Mouse (Mus musculus) naive thymus-derived CD4-positive, alpha-beta T cell, adult 2 months (primary cell): ENCODE measurements around the gene Ly6f.
"Not testable (repeated sequence)": the region's sequence is repeated elsewhere in the genome, so short reads cannot be mapped to it uniquely, and the experiment has no call there.

Experiments used
- DNase-seq: peaks from one replicate; pipeline ENCODE4 v3.0.0-alpha.2; 2011; ENCODE audit warnings: low read depth

The Ly6f gene

DNA sequence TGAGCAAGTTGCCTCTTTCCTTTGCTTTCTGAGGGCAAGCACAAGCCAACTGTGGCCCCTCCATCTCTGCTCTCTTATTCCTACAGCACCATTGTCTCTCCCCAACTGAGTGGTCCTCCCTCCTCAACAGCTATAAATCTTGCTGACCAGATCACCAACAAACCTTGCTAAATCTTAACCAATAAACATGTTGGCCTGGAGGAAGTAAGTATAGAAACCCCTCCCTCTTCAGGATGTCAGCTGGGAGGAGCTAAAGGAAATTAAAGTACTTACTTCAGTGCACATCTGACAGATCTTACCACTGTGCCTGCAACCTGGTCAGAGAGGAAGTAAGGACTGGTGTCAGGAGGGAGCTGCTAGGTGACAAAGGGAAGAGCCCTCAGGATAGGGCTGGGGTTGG, at the start of gene Ly6f:
Gene Ly6f, plus strand, starts transcription at position 301 of the 400 bp plus-strand sequence.
- DNase-seq, result no peak

DNA sequence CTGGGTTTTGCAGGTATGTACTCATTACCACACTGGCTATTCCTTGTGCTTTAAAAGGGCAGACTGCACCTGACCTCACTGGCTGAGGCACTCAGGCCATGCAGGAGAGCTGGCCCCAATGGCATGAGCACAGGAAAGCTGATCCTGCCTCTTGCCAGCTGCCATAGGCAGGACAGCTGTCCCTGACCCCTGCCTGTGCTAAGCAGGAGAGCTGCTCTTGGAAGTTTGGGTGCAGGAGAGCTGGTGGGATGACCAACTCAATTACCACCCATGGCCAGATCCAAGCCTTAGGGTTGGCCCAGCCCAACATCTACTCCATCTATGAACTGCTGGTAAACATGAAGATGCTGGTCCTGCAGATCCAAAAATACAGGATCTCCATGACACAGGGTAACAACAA, 46.3 kb upstream of the Ly6f start:
- no peak for DNase-seq

DNA sequence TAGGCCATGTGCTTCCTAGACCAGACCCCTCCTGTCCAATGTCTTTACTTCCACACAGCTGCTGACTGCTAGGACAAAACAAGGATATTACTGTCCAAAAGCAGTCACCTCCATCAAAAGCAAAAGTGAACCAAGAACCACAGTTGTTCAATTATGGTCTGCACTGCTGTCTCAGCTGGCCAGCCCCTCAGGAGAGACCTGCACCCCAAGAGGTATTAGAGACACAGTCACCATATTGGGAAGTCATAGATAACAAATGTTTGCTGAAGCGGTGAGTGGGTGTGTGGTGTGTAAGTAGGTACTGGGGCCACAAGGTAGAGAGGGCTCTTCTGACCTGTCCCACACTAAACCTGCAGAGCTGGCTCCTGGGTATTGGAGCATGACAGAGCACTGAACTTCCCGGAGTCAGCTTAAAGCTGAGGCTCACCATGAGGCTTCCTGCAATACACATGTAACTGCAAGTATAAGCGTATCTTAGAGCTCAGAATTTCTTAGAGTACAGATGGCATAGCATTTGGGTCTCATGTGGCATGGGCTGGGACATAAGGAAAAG, 30.4 kb upstream of the Ly6f start:
- DNase-seq, result no peak

DNA sequence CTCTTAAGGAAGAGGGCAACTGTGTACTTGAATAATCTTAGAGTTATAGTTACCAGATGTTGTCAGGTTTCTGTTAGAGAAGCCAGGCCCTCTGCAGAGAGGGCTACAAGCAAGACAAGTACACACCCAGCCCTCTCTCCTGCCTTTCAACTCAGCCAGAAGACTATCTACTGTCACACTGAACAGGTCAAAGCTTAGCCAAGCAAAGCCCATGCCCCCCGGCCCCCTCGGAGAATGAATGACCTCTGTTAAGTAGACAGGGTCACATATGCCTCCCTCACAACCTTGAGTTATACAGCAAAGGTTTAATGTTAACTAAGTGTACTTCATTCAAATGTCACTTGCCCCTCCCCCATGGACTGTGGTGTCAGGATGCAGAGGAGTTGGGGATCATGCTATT, 27.7 kb upstream of the Ly6f start:
- DNase-seq, result no peak

DNA sequence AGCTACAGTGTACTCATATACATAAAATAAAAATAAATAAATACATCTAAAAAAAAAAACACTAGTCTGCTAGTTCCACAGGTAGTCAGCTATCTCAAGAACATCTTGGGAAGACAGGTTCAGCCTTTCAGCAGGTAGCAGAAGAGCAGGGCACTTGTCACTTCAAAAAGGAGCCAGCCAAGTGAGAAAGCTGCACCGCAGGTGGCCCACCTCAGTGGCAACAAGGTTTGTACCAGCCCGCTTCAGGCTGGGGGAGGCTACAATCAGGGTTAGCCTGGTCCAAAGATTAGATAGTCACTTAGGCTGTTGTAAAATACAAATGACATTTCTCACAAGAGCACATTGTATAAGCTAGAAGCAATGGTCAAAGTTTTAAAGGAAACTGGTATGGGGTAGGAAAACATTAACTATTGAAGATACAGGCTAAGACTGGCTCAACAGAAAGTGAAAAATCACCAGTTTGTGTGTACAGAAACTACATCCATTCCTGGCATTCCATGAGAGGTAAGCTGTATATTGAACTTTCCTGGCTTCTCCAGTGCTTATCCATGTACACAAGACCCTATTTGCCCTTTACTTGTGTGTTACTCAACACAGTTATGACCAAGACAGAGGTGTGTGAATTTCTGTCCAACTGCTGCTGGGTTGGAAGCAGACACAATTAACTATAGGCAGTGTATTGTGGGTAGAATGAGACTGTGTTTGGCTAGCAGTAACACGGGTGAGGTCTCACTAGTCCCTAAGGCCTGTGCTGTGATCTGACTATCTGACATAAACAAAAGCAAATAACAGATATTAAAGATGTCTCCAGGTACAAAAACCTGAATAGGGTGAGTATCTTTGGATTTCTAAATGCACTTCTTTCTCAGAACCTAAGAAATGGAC, 25.2 kb upstream of the Ly6f start:
- DNase-seq, result no peak

DNA sequence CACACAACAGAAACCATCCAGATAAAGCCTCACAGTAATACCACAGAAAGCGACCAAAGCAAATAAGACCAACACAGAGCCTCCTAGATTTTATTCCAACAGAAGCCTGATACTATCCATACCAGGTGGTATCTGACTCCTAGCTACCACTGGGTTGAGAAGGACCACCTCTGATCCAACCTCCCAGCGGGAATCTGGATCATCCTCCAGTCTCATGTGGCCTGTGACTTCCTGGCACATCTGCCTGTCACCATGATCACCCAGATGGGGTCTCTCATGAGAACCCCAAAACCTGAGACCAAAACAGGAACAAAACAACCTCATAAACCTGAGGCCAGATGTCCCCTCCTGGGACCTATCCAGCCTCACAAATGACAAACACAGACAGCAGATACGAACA, 13.6 kb upstream of the Ly6f start:
- no peak for DNase-seq

DNA sequence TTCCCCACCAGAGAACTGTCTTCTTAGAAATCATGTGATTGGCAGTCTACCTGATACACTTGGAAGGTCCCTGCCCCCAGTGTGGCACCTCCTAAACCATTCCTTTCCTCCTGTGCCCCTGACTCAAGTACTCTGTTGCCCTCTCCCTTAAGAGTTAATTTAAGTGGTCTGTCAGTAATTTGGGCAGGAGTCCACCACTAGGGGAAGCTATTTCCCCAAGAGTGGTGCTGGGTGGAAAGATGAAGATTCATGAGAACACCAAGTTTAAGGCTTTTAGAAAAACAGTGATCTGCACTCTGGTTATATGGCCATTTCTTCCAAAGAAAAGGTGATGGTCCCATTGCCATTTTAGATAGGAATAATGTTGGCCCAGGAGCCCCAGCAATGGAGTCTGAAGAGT, 2.4 kb upstream of the Ly6f start:
- DNase-seq, result no peak

DNA sequence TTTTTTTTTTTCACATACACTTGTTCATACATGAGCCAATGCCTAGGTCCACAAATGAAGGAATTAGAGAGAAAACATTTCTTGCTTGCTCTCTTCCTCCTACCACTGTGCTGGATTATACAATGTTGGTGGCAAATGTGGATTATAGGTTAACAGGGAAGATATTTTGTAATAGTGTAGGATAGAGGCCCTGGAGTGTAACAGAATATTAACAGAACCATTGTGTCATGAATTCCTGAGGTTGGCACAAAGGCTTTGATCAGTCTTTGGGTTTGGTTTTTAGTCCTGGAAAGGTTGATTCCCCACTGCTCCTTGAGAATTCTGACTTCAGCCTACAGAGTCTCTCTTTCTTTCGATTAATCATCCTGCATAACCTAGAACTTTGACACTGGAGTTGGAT, 1.6 kb upstream of the Ly6f start:
- no peak for DNase-seq

DNA sequence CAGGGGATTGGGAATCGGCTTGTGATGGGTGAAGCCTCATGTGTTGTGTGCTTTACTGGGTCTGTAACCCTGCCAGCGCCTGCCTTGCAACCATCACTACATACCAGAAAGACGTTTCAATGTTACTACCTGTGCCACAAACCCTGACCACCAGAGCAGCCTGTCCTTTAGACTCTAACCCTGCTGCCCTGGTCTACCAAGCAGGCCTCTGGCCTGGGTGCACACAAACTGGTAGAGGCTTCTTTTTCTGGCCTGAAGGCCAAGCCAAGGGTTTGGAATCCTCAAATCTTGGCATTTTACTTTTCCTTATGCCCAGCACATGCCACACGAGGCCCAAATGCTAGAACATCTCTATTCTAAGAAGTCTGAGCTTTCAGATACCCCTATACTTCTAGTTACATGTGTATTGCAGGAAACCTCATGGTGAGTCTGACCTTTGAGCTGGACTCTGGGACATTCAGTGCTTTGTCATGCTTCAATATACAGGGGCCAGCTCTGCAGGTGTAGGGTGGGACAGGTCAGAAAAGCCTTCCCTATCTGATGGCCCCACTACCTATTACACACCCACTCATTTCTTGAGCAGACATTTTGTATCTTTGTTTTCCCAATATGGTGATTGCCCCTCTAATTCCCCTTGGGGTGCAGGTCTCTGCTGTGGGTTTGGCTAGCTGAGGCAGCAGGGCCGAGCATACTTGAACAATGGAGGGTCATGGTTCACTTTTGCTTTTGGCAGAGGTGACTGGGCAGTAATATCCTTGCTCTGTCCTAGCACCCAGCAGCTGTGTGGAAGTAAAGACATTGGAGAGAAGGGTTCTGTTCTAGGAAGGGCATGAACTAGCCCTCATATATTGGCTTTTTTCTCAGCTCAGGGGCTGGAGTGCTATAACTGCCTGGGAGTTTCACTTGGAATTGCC, 952 bp downstream of the Ly6f start:
- DNase-seq, result no peak

DNA sequence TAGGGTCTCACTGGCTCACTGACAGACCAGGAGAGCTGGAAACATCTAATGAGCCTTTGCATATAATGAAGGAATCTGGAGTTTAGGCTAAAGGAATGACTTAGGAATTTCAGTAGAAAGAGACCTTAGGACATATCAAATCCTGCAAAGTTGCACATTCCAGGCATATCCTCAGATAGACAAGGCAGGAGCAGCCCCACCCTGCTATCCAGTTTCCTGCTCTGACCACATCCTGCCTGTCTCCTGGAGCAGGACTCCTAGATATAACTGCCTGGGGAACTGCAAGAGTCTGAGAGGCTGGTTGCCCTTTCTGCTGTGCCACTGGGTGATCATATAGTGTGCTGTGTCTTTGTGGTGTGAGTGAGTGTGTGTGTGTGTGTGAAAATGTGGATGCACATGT, 1.9 kb downstream of the Ly6f start:
- DNase-seq, result no peak

DNA sequence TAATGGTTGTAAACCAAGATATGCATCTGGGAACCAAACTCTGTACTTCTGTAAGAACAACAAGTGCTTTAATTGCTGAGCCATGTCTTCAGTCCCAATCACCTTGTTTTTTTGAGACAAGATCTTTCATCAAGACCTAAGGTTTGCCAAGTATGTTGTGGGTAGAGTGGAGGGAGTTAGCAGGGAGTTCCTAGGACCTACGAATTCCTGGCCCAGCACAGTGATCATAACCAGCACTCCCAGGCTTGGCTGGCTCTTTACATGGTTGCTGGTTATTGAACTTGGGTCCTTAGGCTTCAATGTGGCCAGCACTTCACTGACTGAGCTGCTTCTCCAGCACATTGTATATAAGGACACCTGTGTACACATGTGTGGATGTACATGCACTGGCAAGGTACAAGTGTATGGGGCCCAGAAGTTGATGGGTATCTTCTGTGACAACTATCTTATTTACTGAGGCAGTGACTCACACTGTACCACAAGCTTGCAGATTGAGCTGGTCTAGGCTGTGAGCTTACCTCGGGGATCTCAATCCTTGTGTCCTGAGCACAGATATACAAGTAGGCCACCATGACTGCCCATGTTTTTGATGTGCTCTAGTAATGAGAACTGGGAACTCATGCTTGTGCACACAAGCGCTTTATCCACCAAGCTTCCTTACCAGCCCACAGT, 2.6 kb downstream of the Ly6f start:
- DNase-seq, result no peak

DNA sequence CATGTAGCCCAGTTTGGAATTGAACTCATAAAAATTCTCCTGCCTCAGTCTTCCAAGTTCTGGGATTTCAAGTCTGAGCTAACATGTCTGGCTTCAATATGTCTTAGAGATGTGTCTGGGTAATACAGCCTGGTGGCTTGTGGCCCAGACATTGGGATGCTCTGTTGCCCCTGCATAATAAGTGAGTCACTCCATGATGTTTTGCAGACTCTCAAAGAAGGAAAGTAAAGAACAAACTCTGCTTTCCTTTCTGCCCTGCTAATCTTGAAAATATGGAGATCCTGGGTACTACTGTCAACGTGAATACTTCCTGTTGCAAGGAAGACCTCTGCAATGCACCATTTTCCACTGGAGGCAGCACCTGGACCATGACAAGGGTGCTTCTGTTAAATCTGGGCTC, 3.2 kb downstream of the Ly6f start:
- no peak for DNase-seq

DNA sequence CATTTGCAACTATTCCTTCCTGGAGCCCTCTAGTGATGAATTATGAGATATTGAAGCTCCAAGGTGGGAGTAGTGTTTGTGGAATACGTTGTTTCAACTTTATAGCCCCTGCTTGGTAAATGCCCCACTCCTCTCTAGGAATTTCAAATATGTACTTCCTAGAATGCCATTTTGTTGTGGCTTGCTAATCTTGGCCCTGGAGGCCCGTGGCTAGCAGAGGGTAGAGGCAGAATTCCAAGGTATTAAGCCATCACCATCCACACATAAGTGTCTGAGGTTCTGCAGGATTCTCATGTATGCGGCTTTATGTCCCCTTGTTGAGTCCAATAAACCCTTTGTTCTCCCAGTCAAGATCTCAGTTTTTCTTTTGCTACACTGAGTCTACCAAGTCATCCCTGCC, 3.7 kb downstream of the Ly6f start:
- DNase-seq, result no peak

DNA sequence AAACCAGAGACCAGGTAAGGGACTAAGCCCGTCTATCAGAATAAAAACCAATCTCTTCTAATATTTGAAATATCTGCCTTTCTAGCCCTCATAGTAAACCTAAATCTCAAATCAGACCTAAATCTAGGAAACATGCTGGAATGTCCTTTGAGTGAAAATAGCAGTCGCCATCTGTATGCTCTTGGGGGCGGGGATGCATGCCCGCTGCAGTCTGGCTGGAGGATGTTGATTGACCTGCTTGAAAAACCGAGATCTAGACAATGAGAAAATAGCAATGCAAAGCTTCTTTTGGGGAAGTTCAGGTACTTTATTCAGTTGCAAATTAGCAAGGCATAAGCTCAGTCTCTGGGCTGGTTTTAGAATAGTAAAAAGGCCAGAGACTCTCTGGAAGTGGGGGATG, 13.8 kb downstream of the Ly6f start:
- DNase-seq, result not testable (repeated sequence)

DNA sequence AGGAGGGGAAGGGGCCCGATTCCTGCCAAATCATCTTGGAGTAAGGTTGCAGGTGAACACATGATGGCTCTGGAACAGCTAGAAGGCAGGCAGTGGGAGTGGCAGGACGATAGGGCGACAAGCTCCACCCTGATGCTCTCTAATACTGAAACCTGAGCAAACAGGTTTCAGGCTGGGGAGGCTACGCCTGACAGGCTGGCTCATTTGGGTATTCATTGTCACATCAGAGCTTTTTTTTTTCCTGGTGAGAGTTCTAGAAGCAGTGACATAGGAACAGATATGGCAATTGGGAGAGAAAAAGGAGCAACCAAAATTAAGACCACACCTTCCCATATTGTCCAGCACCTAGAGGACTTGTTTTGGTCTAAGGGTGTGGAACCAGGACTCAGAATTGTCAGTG, 18.3 kb downstream of the Ly6f start:
- not testable (repeated sequence) for DNase-seq

DNA sequence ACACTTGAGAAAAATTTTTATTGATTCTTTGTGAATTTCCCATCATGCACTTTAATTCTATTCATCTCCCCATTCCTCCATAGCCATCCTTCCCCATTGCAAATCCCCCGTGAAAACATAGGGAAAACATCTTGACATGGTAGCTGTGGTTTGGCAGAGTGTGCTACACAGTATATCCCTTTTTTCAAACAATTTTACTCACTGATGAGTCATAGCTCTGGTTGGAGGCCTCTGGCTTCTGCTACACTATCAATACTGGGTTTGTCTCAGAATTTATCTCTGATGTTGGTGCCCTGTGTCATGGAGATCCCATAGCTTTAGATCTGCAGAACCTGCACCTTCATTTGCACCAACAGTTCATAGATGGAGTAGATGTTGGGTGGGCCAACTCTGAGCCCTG, 24.2 kb downstream of the Ly6f start:
- DNase-seq, result no peak

DNA sequence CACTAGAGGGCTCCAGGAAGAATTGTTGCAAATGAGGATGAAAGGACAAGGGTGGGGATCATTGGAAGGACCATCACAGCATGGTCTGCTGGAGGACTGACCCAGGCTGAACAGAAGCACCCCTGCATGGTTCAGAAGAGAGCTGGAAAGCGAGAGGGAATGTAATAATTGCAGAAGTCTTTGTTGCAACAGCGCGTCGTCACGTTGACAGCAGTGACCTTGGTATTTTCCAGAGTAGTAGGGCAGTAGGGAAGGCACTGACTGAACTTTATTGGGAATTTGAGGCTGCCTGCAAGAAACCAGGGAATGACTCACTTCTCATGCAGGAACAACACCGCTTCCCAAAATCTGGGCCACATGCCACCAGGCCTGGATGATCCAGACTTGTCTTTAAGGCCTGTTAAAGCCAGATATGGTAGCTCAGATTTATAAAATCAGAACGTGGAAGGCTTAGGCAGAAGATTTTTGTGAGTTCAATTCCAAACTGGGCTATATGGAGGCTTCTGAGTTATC, 25.7 kb downstream of the Ly6f start:
- no peak for DNase-seq

DNA sequence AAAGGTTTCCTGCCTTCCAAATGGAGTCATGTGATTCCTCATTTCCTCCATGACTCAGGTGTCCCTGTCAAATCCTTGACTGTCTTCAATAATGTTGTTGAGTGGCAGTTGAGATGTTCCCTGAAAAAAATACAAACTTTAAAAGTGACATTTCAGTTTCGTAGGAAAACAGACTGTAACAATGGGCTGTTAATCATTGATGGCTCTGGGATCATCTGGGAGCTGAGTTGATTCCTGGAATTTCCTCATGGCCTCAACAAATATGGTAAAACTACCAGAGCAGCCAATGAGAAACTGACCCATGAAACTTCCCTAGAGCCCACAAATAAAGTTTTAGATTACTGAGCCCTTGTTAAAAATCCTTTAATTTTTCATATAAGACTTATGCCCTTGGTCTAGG, 37.9 kb downstream of the Ly6f start:
- no peak for DNase-seq

DNA sequence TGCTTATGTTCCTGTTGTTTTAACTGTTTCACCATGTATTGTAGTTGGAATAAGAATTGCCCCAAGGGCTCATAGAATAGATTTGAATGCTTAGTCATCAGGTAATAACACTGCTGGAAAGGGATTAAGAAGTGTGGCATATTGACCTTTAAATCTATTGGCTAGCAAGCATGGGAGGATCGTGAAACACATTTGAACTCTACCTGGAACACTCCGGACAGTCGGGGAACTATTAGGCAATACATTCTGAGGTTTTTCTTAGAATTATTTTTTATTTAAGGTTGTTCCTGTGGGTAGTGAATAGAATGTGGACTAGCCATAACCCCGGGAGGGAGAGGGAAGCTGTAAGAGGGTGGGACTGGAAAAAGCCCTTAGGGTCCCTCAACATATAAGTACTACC, 41.0 kb downstream of the Ly6f start:
- no peak for DNase-seq

DNA sequence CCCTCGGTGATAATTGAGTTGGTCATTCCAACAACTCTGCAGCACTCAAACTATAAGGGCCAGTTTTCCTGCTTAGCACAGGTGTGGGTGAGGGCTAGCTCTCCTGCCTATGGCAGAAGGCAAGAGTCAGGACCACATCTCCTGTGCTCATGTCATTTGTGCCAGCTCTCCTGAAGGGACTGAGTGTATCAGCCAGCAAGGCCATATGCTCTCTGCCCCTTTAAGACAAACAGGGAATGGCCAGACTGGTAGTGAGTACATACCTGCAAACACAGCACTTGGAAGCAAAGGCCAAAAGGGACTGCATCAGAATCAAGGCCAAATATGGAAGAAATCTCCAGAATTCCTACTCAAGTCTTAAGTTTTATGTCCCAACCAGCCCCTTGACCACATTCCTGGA, 41.7 kb downstream of the Ly6f start:
- DNase-seq, result no peak

DNA sequence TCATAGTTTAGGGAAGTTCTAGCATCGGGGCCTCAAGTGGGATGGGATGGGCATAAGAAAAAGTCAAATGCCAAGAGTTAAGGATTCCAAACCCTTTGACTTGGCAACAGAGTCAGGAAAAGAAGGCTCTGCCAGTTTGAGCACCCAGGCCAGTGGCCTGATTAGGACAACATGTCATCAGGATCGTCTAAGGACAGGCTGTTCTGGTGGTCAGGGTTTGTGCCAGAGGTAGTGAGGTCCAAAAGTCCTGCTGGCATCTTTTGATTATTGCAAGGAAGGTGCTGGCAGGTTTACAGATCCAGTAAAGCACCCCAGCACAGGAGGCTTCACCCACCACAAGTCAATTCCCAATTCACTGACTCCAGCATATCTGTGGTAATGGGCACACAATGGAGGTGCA, 46.2 kb downstream of the Ly6f start:
- no peak for DNase-seq

DNA sequence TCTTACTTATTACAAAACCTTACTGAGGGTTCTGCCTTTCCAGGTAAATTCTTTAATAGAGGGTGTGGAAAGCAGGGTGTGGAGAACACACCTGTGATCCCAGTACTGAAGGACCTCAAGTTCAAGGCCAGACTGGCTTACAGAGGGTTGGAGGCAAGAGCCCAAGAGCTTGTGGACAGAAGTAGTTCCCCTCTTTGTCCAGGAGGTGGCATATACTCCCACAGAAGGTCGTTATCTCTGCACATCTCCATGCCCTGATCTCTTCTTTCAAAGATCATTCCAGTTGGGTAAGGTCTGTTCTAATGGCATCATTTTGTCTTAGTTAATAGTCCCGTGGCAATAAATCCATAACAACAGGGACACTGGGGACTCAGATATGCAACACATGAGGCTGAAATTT, 49.0 kb downstream of the Ly6f start:
- peak; percentile 2 for DNase-seq
